Mouse (Mus musculus): ENCODE data around the gene Grifin.

Grifin gene

DNA sequence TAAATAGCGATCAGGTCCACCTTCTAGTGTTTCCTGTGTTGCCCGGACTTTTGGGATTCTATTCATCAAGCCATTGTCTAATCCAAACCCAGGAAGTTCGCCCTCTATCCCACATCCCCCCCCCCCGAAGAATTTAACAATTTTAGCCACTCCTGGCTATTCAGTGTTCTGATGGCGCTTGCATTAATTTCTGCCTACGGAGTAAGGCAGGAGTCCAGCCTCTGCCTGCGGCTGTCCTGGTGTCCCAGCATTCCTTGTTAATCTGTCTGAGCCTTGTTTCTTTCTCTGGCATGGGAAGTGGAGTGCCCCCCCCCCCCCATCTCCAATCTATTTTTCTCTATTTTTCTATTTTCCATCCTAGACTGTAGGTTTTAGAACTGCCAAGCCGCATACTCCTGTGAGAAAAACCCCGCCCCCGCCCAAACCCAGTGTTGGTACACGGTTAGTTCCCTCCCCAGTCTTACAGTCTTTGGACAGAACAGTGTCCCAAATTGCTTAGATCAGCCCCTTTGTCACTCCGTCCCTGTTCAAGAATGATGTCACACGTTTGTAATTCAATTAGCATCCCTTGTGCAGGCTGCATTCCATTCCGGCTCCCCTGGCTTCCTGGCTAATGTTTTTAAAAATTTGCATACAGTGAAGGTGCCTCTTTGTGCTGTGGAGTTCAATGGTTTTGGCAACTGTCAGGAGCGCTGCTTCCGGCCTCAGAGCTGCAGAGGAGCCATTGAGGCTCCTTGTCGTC is 15.4 kb downstream of the Grifin start:
- no peak for DNase-seq (ENCODE audit: low spot score in 2 of 2)

DNA sequence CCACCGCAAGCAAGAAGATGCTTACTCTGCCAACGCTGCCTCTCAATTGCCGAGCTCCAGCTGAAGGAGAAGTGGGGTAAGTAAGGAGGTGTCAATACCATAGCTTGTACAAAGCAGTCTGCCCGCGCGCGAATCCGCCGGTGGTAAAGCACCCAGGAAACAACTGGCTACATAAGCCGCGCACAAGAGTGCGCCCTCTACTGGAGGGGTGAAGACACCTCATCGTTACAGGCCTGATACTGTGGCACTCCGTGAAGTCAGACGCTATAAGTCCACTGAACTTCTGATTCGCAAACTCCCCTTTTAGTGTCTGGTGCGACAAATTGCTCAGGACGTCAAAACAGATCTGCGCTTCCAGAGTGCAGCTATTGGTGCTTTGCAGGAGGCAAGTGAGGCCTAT is 18.5 kb downstream of the Grifin start:
- DNase-seq (ENCODE audit: low spot score in 2 of 2), result no peak

- DNase-seq (ENCODE audit: low spot score in 2 of 2), result no peak
These were observed 19.2 kb downstream of the Grifin start for GRCm38 (mm10) chr5:140545651-140546050.

DNA sequence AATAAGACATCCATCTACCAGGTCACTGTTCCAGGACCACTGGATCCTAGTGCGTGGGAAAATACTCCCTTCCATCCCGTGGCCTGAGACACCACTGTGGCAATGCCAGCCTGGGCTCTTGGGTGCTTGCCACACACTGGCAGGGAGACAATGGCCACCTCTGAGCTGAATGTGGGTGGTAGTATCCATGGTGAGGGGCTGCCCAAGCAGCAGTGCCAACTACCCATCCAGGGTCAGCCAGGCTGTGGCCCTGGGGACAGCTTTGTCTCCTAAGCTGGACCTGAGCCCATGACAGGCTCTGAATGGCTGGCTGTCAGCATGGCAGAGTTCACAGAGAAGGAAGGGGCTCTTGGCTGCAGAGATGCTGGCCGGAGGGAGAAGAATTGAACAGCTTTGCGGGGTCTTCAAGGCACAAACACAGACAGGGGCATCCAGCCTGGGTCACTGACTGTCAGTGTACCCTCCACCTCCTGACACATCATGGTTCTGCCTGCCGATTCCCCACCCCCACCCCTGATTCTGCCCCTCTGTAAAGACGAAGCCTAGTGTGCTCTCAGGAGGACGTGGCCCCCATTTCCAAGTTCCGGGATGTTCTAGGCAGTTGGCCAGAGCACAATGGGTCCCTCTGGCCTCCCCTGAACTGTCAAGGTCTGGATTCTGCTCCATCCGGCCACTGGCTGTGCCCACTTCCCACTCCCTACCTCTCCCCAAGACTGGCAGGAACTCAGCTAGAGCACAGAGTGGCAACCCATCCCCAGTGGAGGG is 21.9 kb downstream of the Grifin start:
- DNase-seq (ENCODE audit: low spot score in 2 of 2), result peak; percentile 72 to 88

DNA sequence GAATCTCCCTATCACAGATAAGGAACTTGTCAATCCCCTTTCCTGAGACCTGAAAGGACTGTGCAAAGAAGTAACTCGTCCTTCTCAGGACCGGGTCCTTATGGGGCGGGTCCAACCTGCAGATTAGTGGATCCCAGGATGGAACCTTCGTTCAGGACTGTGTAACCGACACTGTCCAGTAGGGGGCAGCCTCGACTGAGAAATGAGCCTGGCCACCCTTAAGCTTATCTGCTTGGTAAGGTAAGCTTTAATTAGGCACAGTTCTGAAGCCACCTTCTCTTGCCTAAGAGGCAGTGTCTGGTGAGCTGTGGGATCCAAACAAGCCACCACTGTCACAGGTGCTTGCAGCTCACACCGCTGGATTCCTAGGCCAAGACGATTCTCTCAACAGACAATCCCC is 24.8 kb downstream of the Grifin start:
- DNase-seq (ENCODE audit: low spot score in 2 of 2), result peak; percentile 79 to 85

GRCm38 (mm10) chr5:140538111-140538683 is 26.7 kb downstream of the Grifin start:
- DNase-seq (ENCODE audit: low spot score in 2 of 2), result no peak

GRCm38 (mm10) chr5:140526754-140527153 is 38.1 kb downstream of the Grifin start:
- DNase-seq (ENCODE audit: low spot score in 2 of 2), result no peak

GRCm38 (mm10) chr5:140521196-140521595 is 43.7 kb downstream of the Grifin start:
- DNase-seq (ENCODE audit: low spot score in 2 of 2), result no peak

- no peak for DNase-seq (ENCODE audit: low spot score in 2 of 2)
These were observed 47.0 kb downstream of the Grifin start for GRCm38 (mm10) chr5:140517921-140518230.

DNA sequence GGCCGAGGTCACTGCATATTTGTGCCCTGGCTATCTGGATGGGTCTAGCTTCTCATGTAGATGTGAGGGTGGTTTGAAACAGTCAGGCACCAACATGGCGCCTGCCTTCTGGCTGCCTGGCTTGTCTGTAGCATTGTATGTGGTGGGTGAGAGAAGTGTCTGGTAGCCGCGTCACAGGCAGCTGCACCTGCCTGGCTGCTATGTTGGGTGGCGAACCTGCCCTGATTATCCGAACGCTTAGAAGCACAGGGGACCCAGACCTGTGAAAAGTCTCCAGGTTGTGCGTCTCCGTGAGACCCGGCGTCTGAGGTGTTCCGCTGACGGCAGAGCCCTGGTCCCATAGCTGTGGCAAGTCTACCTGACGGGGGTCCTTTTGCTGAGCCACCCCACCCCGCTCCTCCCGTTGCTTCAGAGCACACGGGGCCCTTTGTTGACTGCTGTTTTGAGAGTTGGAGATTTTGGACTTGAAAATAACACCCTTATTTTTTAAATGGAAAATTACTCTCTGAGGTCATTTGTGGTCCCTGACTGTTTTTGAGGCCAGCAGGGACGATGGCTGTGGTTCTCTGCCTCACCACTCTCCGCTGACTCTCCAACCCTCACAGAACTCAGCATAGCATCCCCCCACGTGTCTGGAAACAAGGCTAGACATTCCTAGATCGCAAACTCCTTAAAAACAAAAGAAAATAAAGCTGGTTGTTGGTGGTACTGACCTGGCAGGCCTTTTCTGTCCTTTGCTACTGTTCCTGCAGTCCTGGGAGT is 47.5 kb downstream of the Grifin start:
- no peak for DNase-seq (ENCODE audit: low spot score in 2 of 2)

- DNase-seq (ENCODE audit: low spot score in 2 of 2), result no peak
These were observed 49.9 kb downstream of the Grifin start for GRCm38 (mm10) chr5:140514799-140515486.

DNA sequence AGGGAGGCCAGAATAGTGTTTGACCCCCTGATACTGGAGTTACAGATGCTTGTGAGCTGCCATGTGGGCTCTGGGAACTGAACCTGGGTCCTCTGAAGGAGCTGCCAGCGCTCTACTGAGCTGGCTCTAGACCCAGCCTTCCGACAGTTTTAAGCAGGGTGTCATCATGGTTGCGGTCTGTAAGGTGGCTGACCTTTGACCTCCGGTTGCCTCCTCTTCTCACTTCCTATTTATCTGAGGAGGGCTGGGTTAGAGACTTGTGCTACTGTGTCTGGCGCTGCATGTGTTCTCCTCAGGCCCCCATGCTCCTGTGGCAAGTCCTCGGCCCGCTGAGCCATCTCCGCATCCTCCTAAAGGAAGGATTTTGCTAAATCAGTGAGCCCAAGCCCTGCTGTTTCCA is 51.0 kb downstream of the Grifin start:
- no peak for DNase-seq (ENCODE audit: low spot score in 2 of 2)
